Mouse (Mus musculus) lung, embryonic 14.5 days (tissue): ENCODE data around the gene Zfp324. TPM values are rescaled to one million over a fixed set of nuclear protein-coding genes. Genes with fewer than 3 reads are reported as not detected.
A peak's percentile ranks its signal among the peaks of the same experiment; 100 is the strongest.

Experiments used
- ATAC-seq: fragments of 200-750 bp; cut with Nextera tagmentation; 2 replicates; pipeline ENCODE4 v1.8.0; 2017; ENCODE audit warnings: mild to moderate bottlenecking, moderate TSS enrichment, moderate library complexity; ENCODE audit not compliant: insufficient read depth
- DNase-seq: peaks from one replicate; pipeline ENCODE4 v3.0.0-alpha.2; 2015
- H3K27ac ChIP-seq: fragments of 300-500 bp; sonication (generic); 2 replicates; pipeline ENCODE4 v1.5.1; 2014; ENCODE audit warnings: low read depth, mild to moderate bottlenecking, moderate library complexity
- H3K27me3 ChIP-seq: fragments of 300-500 bp; sonication (generic); 2 replicates; pipeline ENCODE4 v1.6.1; 2014; ENCODE audit warnings: low read length, control low read depth; ENCODE audit not compliant: insufficient read depth
- H3K36me3 ChIP-seq: fragments of 300-500 bp; sonication (generic); 2 replicates; pipeline ENCODE4 v1.6.1; 2014; ENCODE audit warnings: control low read depth; ENCODE audit not compliant: insufficient read depth
- H3K4me1 ChIP-seq: fragments of 300-500 bp; sonication (generic); 2 replicates; pipeline ENCODE4 v1.6.1; 2014; ENCODE audit warnings: antibody characterized with exemption, control low read depth; ENCODE audit not compliant: insufficient read depth
- H3K4me2 ChIP-seq: fragments of 300-500 bp; sonication (generic); 2 replicates; pipeline ENCODE4 v1.6.1; 2014; ENCODE audit warnings: mild to moderate bottlenecking
- H3K4me3 ChIP-seq: fragments of 300-500 bp; sonication (generic); 2 replicates; pipeline ENCODE4 v1.5.1; 2014; ENCODE audit warnings: low read depth, low read length
- H3K9ac ChIP-seq: fragments of 300-500 bp; sonication (generic); 2 replicates; pipeline ENCODE4 v1.6.1; 2014
- H3K9me3 ChIP-seq: fragments of 300-500 bp; sonication (generic); 2 replicates; pipeline ENCODE4 v1.6.1; 2016; ENCODE audit warnings: low read depth, low read length, control low read depth
- CTCF ChIP-seq: IDR thresholded peaks from 2 replicates; pipeline ENCODE4 v1.5.1; 2016; ENCODE audit warnings: antibody characterized with exemption, low read depth
- WGBS: fragments of 180-500 bp; shearing (Covaris S2); extraction: QIAGEN DNeasy Blood & Tissue Kit; methylation state at CpG from one replicate; pipeline ENCODE4 v1.1.7; 2014; 5-methylcytosine and 5-hydroxymethylcytosine counted together
- polyA plus RNA-seq: library from polyadenylated mRNA; unstranded; fragments of >200 nt; fragmentation: Nextera tagmentation; extraction: Ambion mirVana; gene quantifications from 2 replicates; pipeline ENCODE4 v1.2.1, GENCODE M21; 2014

Zfp324 gene
- polyA plus RNA-seq, 1 experiment from 2014 or later, result 11.1 TPM

- Histone ChIP-seq H3K36me3 (peaks cover 37% of the 10 kb centered on the region), H3K27ac (peak overlapping the region; percentile 96), H3K27me3 (no peaks in the 10 kb centered on the region), H3K4me1 (no peaks in the 10 kb centered on the region), H3K4me2 (peak overlapping the region; percentile 91), H3K9me3 (no peaks in the 10 kb centered on the region), H3K4me3 (peak overlapping the region; percentile 63), H3K9ac (peak overlapping the region; percentile 72)
- peak; percentile 90 for ATAC-seq
- peak; percentile 92 for TF ChIP-seq CTCF
- under 1% methylated on average over 42 of the region's 42 CpGs for WGBS
- DNase-seq, result peak; percentile 98
Measured at GRCm38 (mm10) chr7:13009143-13010004, 43.7 kb downstream of the Zfp324 start.

- no peaks in the 10 kb centered on the region for H3K9me3 ChIP-seq
- H3K27me3 ChIP-seq, result no peaks in the 10 kb centered on the region
- no peaks in the 10 kb centered on the region for H3K4me1 ChIP-seq
- peak within 1 kb of the TSS; percentile 63 for H3K4me3 ChIP-seq
- TF ChIP-seq CTCF, result no peak
- peak within 1 kb of the TSS; percentile 91 for H3K4me2 ChIP-seq
- H3K9ac ChIP-seq, result peak within 1 kb of the TSS; percentile 72
- peak within 1 kb of the TSS; percentile 96 for H3K27ac ChIP-seq
- 12% methylated on average over 26 of the region's 26 CpGs for WGBS
- DNase-seq (no peak), ATAC-seq (no peak; the same call in 1 of the 2 replicates)
- H3K36me3 ChIP-seq, result peaks cover 29% of the 10 kb centered on the region
Measured at GRCm38 (mm10) chr7:13010005-13010908, 44.6 kb downstream of the Zfp324 start, which contains the start of gene Zbtb45. Gene Zbtb45, minus strand, starts transcription at chr7:13010034.

GRCm38 (mm10) chr7:13013671-13014070 lies 48.0 kb downstream of the Zfp324 start:
- Histone ChIP-seq H3K4me1 (no peaks in the 10 kb centered on the region), H3K36me3 (no peaks in the 10 kb centered on the region), H3K4me2 (no peak overlapping the region), H3K4me3 (no peak overlapping the region), H3K9me3 (no peaks in the 10 kb centered on the region), H3K27me3 (no peaks in the 10 kb centered on the region), H3K27ac (no peak overlapping the region), H3K9ac (no peak overlapping the region)
- DNase-seq (no peak), ATAC-seq (no peak)
- no peak for TF ChIP-seq CTCF
- 65% methylated on average over 4 of the region's 4 CpGs for WGBS

GRCm38 (mm10) chr7:13014275-13014839 lies 48.7 kb downstream of the Zfp324 start:
- Histone ChIP-seq H3K9ac (no peak overlapping the region), H3K9me3 (no peaks in the 10 kb centered on the region), H3K27ac (no peak overlapping the region), H3K4me3 (no peak overlapping the region), H3K27me3 (no peaks in the 10 kb centered on the region), H3K4me2 (no peak overlapping the region), H3K4me1 (no peaks in the 10 kb centered on the region), H3K36me3 (no peaks in the 10 kb centered on the region)
- ATAC-seq, result no peak
- TF ChIP-seq CTCF, result no peak
- 44% methylated on average over 6 of the region's 6 CpGs for WGBS
- DNase-seq, result no peak

GRCm38 (mm10) chr7:13015217-13015616 lies 49.6 kb downstream of the Zfp324 start:
- ATAC-seq, result no peak
- WGBS, result 88% methylated on average over 1 of the region's 1 CpGs
- no peaks in the 10 kb centered on the region for H3K36me3 ChIP-seq
- no peaks in the 10 kb centered on the region for H3K27me3 ChIP-seq
- no peaks in the 10 kb centered on the region for H3K4me1 ChIP-seq
- H3K9me3 ChIP-seq, result no peaks in the 10 kb centered on the region
- no peak for DNase-seq
- H3K4me2 ChIP-seq, result no peak overlapping the region
- H3K9ac ChIP-seq, result no peak overlapping the region
- no peak for TF ChIP-seq CTCF
- no peak overlapping the region for H3K4me3 ChIP-seq
- H3K27ac ChIP-seq, result no peak overlapping the region

- Histone ChIP-seq H3K4me2 (peak overlapping the region; percentile 83), H3K36me3 (peaks cover 30% of the 10 kb centered on the region), H3K4me3 (peak overlapping the region; percentile 96), H3K9ac (peak overlapping the region; percentile 96), H3K9me3 (no peaks in the 10 kb centered on the region), H3K4me1 (no peaks in the 10 kb centered on the region), H3K27me3 (no peaks in the 10 kb centered on the region), H3K27ac (peak overlapping the region; percentile 99)
- ATAC-seq (peak; percentile 72), DNase-seq (peak; percentile 94)
- WGBS, result 3% methylated on average over 31 of the region's 31 CpGs
- no peak for TF ChIP-seq CTCF
Measured at GRCm38 (mm10) chr7:13022773-13023535, 57.3 kb downstream of the Zfp324 start.

Other genes with a start within 250 kb of the Zfp324 start
- gene Vmn2r56, start 230.8 kb upstream of the Zfp324 start, polyA plus RNA-seq, result not detected in 2 replicates
- 6.9 and 7.6 TPM in 2 replicates for gene Zscan18, start 162.2 kb upstream of the Zfp324 start, polyA plus RNA-seq
- gene Zfp329, start 147.0 kb upstream of the Zfp324 start, polyA plus RNA-seq, result 14.6 and 16.3 TPM in 2 replicates
- 41.2 and 41.5 TPM in 2 replicates for gene Zfp110, start 131.1 kb upstream of the Zfp324 start, polyA plus RNA-seq
- gene Zfp128, start 84.7 kb upstream of the Zfp324 start, polyA plus RNA-seq, result 4.3 and 4.7 TPM in 2 replicates
- 22.2 and 23.4 TPM in 2 replicates for gene Zscan22, start 68.0 kb upstream of the Zfp324 start, polyA plus RNA-seq
- 1,356 and 1,409 TPM in 2 replicates for gene Rps5, start 43.5 kb upstream of the Zfp324 start, polyA plus RNA-seq
- 0.73 and 0.97 TPM in 2 replicates for gene Rnf225, start 38.4 kb upstream of the Zfp324 start, polyA plus RNA-seq
- gene Zfp446, start 12.0 kb downstream of the Zfp324 start, polyA plus RNA-seq, result 8.1 TPM in 2 replicates
- gene Slc27a5, start 32.4 kb downstream of the Zfp324 start, polyA plus RNA-seq, result not detected in 2 replicates
- 458 and 511 TPM in 2 replicates for gene Trim28, start 33.3 kb downstream of the Zfp324 start, polyA plus RNA-seq
- 29.8 and 30.4 TPM in 2 replicates for gene Zbtb45, start 44.2 kb downstream of the Zfp324 start, polyA plus RNA-seq
- gene Chmp2a, start 69.0 kb downstream of the Zfp324 start, polyA plus RNA-seq, result 123 and 128 TPM in 2 replicates
- gene Ube2m, start 72.4 kb downstream of the Zfp324 start, polyA plus RNA-seq, result 150 and 168 TPM in 2 replicates
- 2.3 and 3.3 TPM in 2 replicates for gene Mzf1, start 88.9 kb downstream of the Zfp324 start, polyA plus RNA-seq
- not detected in 2 replicates for gene Vmn1r85, start 129.3 kb downstream of the Zfp324 start, polyA plus RNA-seq
- not detected in 2 replicates for gene Vmn1r86, start 154.1 kb downstream of the Zfp324 start, polyA plus RNA-seq
- gene Vmn1r87, start 174.3 kb downstream of the Zfp324 start, polyA plus RNA-seq, result not detected in 2 replicates
- not detected in 2 replicates for gene Vmn1r88, start 193.7 kb downstream of the Zfp324 start, polyA plus RNA-seq
- gene Vmn1r89, start 247.2 kb downstream of the Zfp324 start, polyA plus RNA-seq, result not detected in 2 replicates